Mouse (Mus musculus): ENCODE measurements around the gene Ugp2. TPM values are rescaled to one million over a fixed set of nuclear protein-coding genes. Genes with fewer than 3 reads are reported as not detected.

Gene Ugp2
- polyA plus RNA-seq, 1 experiment from 2014 or later, result 74.6 TPM

MicroRNA genes within 50 kb of the gene (microRNA counts, 519-probe panel; counts per million panel counts)
- microRNA mmu-miR-1933-3p, result not detected
- not detected for microRNA mmu-miR-1933-5p

Small RNAs within 50 kb of the gene (microRNA-seq; reads per million reads assigned to microRNA genes)
- not detected for gene Mir1933

Other genes starting within 250 kb of the Ugp2 start
- 10.4 and 11.2 TPM in 2 replicates for gene Vps54, start 131.9 kb downstream of the Ugp2 start, polyA plus RNA-seq (2015; fragmentation: Nextera tagmentation; extraction: Ambion mirVana)
- gene Wdpcp, start 201.0 kb upstream of the Ugp2 start, polyA plus RNA-seq (2015; fragmentation: Nextera tagmentation; extraction: Ambion mirVana), result 10.2 and 11.0 TPM in 2 replicates
- gene Mdh1, start 201.2 kb upstream of the Ugp2 start, polyA plus RNA-seq (2015; fragmentation: Nextera tagmentation; extraction: Ambion mirVana), result 575 and 623 TPM in 2 replicates